In the genomic region with DNA sequence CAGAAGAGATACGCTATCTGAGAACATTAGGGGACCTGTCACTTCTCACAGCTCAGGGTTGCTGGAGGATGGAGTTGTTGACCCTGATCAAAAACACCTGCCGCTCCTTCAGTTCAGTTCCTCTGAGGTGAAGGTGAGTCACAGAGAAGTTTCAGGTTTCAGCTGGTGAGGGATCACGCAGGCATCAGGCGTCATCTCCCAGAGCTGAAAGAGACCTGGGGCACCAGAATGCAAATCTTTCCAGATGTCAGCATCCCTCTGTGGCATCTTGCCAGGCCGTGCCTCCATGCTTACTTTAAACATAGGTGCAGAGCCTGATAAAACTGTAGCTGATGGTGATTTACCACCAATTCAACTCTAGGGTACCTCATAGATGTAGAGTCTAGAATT, we compare ENCODE assay signal across 13 mouse cellular contexts.
DNase-seq lines count a peak whose midpoint lies in the region; ATAC-seq and TF ChIP-seq lines count a peak whose summit lies in the region.
"Had no signal": no experiment of that assay in that cellular context is flagged by ENCODE, and none has a peak within 500 bp of the region (broad histone marks: within the 10 kb centered on the region; RNA-seq: fewer than 3 reads in every experiment).

No protein-coding gene starts in this region.

- no peak for TF ChIP-seq EP300 in stomach, postnatal 0 days (optimal IDR thresholded peaks at IDR 0.05)

- H3K9me3 ChIP-seq in heart, embryonic 13.5 days: no peaks in the 10 kb centered on the region
- H3K9me3 ChIP-seq in liver, embryonic 12.5 days (replicated peaks): no peaks in the 10 kb centered on the region
- H3K9me3 ChIP-seq in embryonic facial prominence, embryonic 10.5 days: no peaks in the 10 kb centered on the region
- no peaks in the 10 kb centered on the region for H3K9me3 ChIP-seq in stomach, postnatal 0 days (ENCODE audit: control insufficient read depth, low read length)
- H3K9me3 ChIP-seq: neural tube, embryonic 12.5 days had no signal

- no peak overlapping the region for H3K9ac ChIP-seq in heart, embryonic 13.5 days
- no peak overlapping the region for H3K9ac ChIP-seq in liver, embryonic 12.5 days
- no peak overlapping the region for H3K9ac ChIP-seq in stomach, postnatal 0 days (ENCODE audit: low read length)
- H3K9ac ChIP-seq: liver, embryonic 14.5 days; neural tube, embryonic 12.5 days had no signal

- peaks cover 17% of the 10 kb centered on the region for H3K4me1 ChIP-seq in heart, embryonic 13.5 days
- peaks cover 15% of the 10 kb centered on the region for H3K4me1 ChIP-seq in liver, embryonic 12.5 days
- peaks cover 13% of the 10 kb centered on the region for H3K4me1 ChIP-seq in embryonic facial prominence, embryonic 10.5 days
- H3K4me1 ChIP-seq in stomach, postnatal 0 days (replicated peaks; ENCODE audit: control insufficient read depth, insufficient read depth): no peaks in the 10 kb centered on the region

- no peaks in the 10 kb centered on the region for H3K36me3 ChIP-seq in heart, embryonic 13.5 days
- no peaks in the 10 kb centered on the region for H3K36me3 ChIP-seq in liver, embryonic 12.5 days
- H3K36me3 ChIP-seq in embryonic facial prominence, embryonic 10.5 days (replicated peaks): no peaks in the 10 kb centered on the region
- H3K36me3 ChIP-seq in stomach, postnatal 0 days (ENCODE audit: control insufficient read depth, insufficient read depth, low read length): no peaks in the 10 kb centered on the region
- H3K36me3 ChIP-seq: neural tube, embryonic 12.5 days had no signal

- no peak overlapping the region for H3K4me3 ChIP-seq in heart, embryonic 13.5 days
- H3K4me3 ChIP-seq in liver, embryonic 12.5 days: no peak overlapping the region
- no peak overlapping the region for H3K4me3 ChIP-seq in embryonic facial prominence, embryonic 10.5 days
- H3K4me3 ChIP-seq in stomach, postnatal 0 days (ENCODE audit: low read depth, low read length): no peak overlapping the region
- H3K4me3 ChIP-seq: neural tube, embryonic 12.5 days had no signal

- TF ChIP-seq CTCF in stomach, postnatal 0 days (IDR thresholded peaks at IDR 0.05; ENCODE audit: low read depth): no peak

- no peak overlapping the region for H3K27ac ChIP-seq in heart, embryonic 13.5 days (replicated peaks)
- H3K27ac ChIP-seq in liver, embryonic 12.5 days: 0 out of 2 replicates have a peak overlapping the region, but pooled peaks have one; percentile 58
- H3K27ac ChIP-seq in embryonic facial prominence, embryonic 10.5 days (replicated peaks): no peak overlapping the region
- H3K27ac ChIP-seq in stomach, postnatal 0 days (replicated peaks): no peak overlapping the region
- H3K27ac ChIP-seq: liver, embryonic 14.5 days; neural tube, embryonic 12.5 days had no signal

- no peak for DNase-seq in heart, adult 11 months
- no peak for DNase-seq in liver
- peak; percentile 17 for DNase-seq in embryonic facial prominence, embryonic 10.5 days (ENCODE audit: low spot score)
- no peak for DNase-seq in stomach, postnatal 0 days (ENCODE audit: low spot score)
- no peak for DNase-seq in right cerebral cortex, postnatal 10 days (ENCODE audit: low spot score in 2 of 2)
- DNase-seq: cerebellum, adult 18-20 months; lung, postnatal 14 days; spleen, adult 18-20 months; thymus, postnatal 4 days had no signal

- H3K4me2 ChIP-seq in heart, embryonic 13.5 days: peak overlapping the region; percentile 58; the same call in 1 of the 2 replicates
- H3K4me2 ChIP-seq in liver, embryonic 12.5 days: peak overlapping the region; percentile 37
- H3K4me2 ChIP-seq in stomach, postnatal 0 days (replicated peaks; ENCODE audit: low read depth): no peak overlapping the region

- no peaks in the 10 kb centered on the region for H3K27me3 ChIP-seq in heart, embryonic 13.5 days (replicated peaks)
- H3K27me3 ChIP-seq in liver, embryonic 12.5 days (replicated peaks): no peaks in the 10 kb centered on the region
- H3K27me3 ChIP-seq in embryonic facial prominence, embryonic 10.5 days (replicated peaks; ENCODE audit: low read depth, poor library complexity, severe bottlenecking): no peaks in the 10 kb centered on the region
- H3K27me3 ChIP-seq in stomach, postnatal 0 days (ENCODE audit: control insufficient read depth, insufficient read depth, low read length): no peaks in the 10 kb centered on the region
- H3K27me3 ChIP-seq: neural tube, embryonic 12.5 days had no signal

- 40% methylated on average over 5 of the region's 5 CpGs for WGBS in heart, embryonic 13.5 days
- WGBS in liver, embryonic 12.5 days (ENCODE audit: insufficient replicate concordance): 44% methylated on average over 5 of the region's 5 CpGs
- 46% methylated on average over 5 of the region's 5 CpGs for WGBS in embryonic facial prominence, embryonic 10.5 days
- 50% methylated on average over 5 of the region's 5 CpGs for WGBS in stomach, postnatal 0 days

- no peak for ATAC-seq in heart, embryonic 13.5 days (ENCODE audit: extremely low read depth, insufficient number of reproducible peaks, low FRiP score, low TSS enrichment)
- no peak for ATAC-seq in liver, embryonic 12.5 days
- ATAC-seq in stomach, postnatal 0 days (ENCODE audit: low FRiP score, low TSS enrichment): peak; percentile 68
